Mouse (Mus musculus) cerebellum, postnatal 36 days (tissue): ENCODE measurements at regions not wholly inside any gene's neighbourhood (a gene's known extent, or its start where the extent isn't known, plus 50 kb on each side); places are given as distances from the start of the nearest gene placed in this dataset.

Source experiments
- DNase-seq, 2 experiments: peaks; one replicate each; pipeline ENCODE4 v3.0.0; 2021 to 2022; ENCODE audit warnings: mixed read lengths in 2 of 2

GRCm38 (mm10) chr3:67661529-67661928 lies 79.0 kb downstream of the Mfsd1 start:
- DNase-seq: no peak

GRCm38 (mm10) chr3:67709322-67709721 lies 126.8 kb downstream of the Mfsd1 start:
- DNase-seq: no peak

GRCm38 (mm10) chr3:67711716-67712115 lies 129.2 kb downstream of the Mfsd1 start:
- peak; percentile 20 to 42 for DNase-seq

- no peak for DNase-seq
Observed at GRCm38 (mm10) chr3:67731921-67732320, 149.4 kb downstream of the Mfsd1 start.

GRCm38 (mm10) chr3:67732858-67733257 lies 150.3 kb downstream of the Mfsd1 start:
- DNase-seq: no peak

- DNase-seq: no peak
Observed at GRCm38 (mm10) chr3:67754256-67754655, 137.8 kb upstream of the Iqcj start.

GRCm38 (mm10) chr3:67768603-67769002 lies 123.4 kb upstream of the Iqcj start:
- DNase-seq: no peak

- DNase-seq: no peak
Observed at GRCm38 (mm10) chr3:67773403-67773802, 118.6 kb upstream of the Iqcj start.

- no peak for DNase-seq
Observed at GRCm38 (mm10) chr3:67782177-67782576, 109.8 kb upstream of the Iqcj start.

GRCm38 (mm10) chr3:67806847-67807601 lies 85.0 kb upstream of the Iqcj start:
- DNase-seq: no peak

GRCm38 (mm10) chr3:67828156-67828555 lies 63.9 kb upstream of the Iqcj start:
- DNase-seq: no peak

GRCm38 (mm10) chr3:67833041-67833663 lies 58.9 kb upstream of the Iqcj start:
- peak in 1 of 2 experiments; percentile 10 for DNase-seq
